Mouse (Mus musculus) lung, adult 2 months (tissue): Measurements from ENCODE around the gene Hoxb4.

Experiments
- CTCF ChIP-seq: fragments of 200-500 bp; IDR thresholded peaks from 2 replicates; pipeline ENCODE4 v1.5.1; 2011; ENCODE audit warnings: mild to moderate bottlenecking, low read length, control low read depth; ENCODE audit not compliant: insufficient read depth
- POLR2A ChIP-seq: fragments of 200-500 bp; IDR thresholded peaks from 2 replicates; pipeline ENCODE4 v1.6.1; 2011; ENCODE audit warnings: low read depth, mild to moderate bottlenecking, control low read depth, low read length, borderline replicate concordance; ENCODE audit errors: extremely low read depth

GRCm38 (mm10) chr11:96326705-96327104 lies 8.6 kb downstream of the Hoxb4 start:
- TF ChIP-seq CTCF: no peak
- TF ChIP-seq POLR2A: no peak
